Mouse (Mus musculus) brain, embryonic 14.5 days (tissue): ENCODE results near the gene Gpr15. TPM values are rescaled to one million over a fixed set of nuclear protein-coding genes. Genes with fewer than 3 reads are reported as not detected.

Experiments used
- DNase-seq: peaks from one replicate; pipeline ENCODE4 v3.0.0-alpha.2; 2011; ENCODE audit warnings: low read depth
- CTCF ChIP-seq: fragments of 200-500 bp; IDR thresholded peaks from 2 replicates; pipeline ENCODE4 v1.5.1; 2012; ENCODE audit warnings: inconsistent platforms, mild to moderate bottlenecking, moderate library complexity, borderline replicate concordance; ENCODE audit not compliant: insufficient read depth, insufficient read length; ENCODE audit errors: extremely low read depth
- POLR2A ChIP-seq: fragments of 200-500 bp; IDR thresholded peaks from 2 replicates; pipeline ENCODE4 v1.6.1; 2012; ENCODE audit warnings: mild to moderate bottlenecking, inconsistent platforms, borderline replicate concordance; ENCODE audit not compliant: poor library complexity, insufficient read depth, insufficient read length, severe bottlenecking; ENCODE audit errors: extremely low read depth
- polyA plus RNA-seq: library from polyadenylated mRNA; depleted of rRNA; stranded (reverse); fragments of >200 nt; gene quantifications from 2 replicates; pipeline ENCODE4 v1.2.3, GENCODE M21; 2012

Gene Gpr15
- polyA plus RNA-seq, 1 experiment = 0.05 TPM

DNA sequence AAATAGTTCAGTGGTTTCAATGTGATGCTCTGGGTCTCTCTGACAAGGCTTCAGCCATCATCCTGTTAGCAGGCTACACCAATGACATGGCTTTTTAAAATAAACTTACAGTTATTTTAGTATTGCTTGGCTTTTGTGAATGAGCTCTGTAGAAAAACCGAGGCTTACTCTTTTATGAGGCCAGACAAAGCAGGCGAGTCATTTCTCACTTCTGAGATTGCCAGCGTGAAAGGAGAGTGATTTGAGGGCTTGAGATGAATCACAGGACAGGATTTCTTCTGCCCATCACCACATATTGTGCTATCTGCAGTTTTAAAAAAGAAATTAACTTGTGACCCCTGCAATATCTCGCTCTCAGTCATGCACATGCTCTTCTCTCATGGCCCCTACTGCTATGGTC is 3.9 kb downstream of the Gpr15 start:
- TF ChIP-seq CTCF (no peak), POLR2A (no peak)
- no peak for DNase-seq

DNA sequence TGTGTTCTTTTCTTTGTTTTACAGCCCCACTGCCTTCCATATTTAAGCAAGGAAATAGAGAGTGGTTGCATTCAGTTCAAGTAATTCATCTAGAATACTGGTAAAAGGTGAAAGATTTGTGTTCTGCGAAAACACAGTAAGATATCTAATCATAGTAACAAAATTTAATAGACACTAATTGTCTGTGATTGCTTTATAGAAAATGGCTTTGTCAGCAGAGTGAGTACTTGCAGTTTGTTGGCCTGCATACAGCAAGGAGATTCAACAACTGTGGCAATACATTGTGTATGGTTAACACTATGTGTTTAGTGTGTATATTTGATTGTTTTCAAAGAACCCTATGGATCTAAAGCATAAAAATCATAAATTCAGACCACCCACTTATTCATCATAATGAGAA is 5.7 kb downstream of the Gpr15 start:
- DNase-seq = no peak
- TF ChIP-seq POLR2A = no peak
- no peak for TF ChIP-seq CTCF

DNA sequence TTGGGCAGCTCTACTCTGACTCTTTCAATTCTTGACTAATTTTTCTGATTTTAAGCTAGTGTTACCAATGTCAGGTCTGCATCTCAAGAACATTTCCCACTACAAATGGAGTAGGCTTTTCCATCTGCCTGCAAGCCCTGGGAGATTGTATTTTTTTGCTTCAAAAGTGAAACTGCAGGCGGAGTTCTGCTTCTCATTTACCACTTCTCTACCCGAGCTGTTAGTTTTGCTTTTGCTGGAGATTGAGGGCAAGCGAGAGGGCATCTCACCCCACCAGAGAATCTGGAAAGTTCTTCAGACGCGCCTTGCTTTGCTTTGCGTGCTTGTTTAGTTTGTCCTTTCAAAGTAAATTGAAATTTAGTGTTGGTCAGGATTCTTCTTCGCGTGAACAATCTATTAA is 6.6 kb downstream of the Gpr15 start:
- TF ChIP-seq POLR2A = no peak
- no peak for TF ChIP-seq CTCF
- no peak for DNase-seq

DNA sequence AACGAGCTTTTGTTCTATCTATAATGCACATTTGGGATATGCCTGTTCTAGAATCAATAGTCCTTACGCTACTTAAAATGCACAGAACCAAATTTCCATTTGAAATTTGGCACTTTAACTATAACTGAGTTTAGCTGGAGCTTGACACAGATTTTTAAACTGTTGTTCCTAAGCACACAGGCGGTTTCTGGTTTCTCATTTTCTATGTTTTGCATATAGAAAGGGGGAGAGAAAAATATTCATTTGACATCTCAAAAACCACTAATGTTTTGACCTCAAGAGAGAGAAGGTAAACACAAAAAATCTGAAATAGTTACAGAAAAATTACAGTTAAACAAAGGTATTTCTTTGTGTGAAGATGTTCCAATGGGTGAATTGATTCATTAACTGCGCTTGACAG is 9.3 kb downstream of the Gpr15 start:
- DNase-seq = no peak
- TF ChIP-seq POLR2A (no peak), CTCF (no peak)

DNA sequence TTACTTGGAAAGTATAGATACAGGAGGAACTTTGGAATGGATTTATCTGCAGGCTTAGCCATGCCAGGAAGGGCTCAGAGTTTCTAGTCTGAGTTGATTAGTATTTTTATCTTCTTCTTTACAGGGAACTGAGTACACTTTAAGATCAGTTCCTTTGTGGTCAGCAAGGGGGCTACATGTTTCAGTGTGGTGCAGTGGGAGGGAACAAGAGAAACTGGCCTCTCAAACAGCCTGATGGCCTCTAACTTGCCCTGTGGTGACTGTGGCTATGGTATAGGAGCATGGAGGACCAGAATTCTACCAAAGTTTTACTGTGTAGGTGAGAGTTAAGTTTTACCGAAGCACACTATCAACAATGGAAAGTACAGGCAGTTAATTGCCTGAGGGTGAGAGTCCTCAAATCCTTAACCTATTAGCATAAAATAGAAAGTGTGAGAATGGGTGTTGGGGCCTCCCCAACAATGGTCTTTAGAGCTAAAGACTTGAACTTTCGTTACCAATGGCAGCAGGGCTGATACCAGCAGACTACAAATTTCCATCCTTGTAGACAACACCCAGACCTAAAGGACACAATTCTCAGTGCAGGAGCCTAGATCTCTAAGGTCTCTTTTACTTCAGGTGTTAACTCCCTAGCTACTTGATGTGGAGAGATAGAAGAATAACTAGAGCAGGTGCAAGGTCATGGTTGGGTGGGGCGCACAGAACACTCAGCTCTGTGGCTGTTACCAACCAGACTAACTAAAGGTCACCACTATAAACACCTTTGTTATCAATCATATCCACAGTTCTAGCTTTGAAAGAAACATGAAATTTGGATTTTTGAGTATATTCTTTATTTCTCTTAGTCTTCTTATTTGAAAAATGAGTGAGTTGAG is 10.0 kb downstream of the Gpr15 start:
- no peak for DNase-seq
- TF ChIP-seq CTCF (no peak), POLR2A (no peak)

DNA sequence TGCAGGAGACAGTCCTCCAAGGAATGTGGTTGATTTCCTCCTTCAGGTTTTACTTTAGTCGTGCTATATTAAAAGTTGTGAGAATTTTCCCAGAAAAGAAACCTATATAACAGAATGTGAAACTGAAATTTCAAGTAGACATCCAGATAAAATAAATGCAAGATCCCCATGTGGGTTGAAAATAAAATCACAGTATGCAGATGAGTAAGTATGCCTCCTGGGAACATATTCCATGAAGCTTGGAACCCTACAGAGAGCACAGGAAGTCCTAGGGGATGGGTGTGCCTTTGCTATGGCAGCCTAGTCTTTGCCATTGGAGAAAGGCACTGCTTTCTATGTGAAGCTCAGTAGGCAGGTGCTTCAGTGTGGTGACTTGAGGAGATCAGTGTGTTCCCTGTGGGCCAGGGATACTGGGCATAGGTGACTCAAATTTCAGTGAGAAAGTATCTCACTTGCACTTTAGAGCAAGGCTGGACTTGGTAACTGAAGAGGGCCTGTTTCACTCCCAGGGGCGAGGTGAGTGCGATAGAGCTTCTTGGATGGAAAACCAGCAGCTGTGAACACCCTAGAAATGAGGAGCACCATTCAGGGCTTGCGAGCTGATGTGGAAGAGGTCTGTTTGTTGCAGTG is 11.5 kb downstream of the Gpr15 start:
- DNase-seq = no peak
- TF ChIP-seq POLR2A = no peak
- TF ChIP-seq CTCF = no peak

DNA sequence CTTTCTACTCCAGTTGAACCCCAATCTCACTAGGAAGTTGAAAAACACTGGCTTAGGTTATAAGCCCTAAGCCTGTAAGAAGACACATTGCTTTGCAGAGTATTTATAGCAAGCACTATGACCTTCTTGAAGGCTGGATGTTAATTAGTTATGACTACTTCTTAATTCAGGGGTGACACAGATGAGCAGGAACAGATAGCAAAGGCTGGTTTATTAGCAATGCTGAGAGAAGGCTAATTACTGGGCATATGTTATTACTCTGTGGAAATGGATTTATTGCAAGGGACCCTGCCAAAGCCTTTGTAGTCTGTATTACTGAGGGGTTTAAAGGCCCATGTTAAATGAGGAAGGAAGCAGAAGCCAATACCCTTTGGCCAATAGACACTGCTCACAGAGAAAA is 13.9 kb downstream of the Gpr15 start:
- no peak for DNase-seq
- TF ChIP-seq CTCF (no peak), POLR2A (no peak)

DNA sequence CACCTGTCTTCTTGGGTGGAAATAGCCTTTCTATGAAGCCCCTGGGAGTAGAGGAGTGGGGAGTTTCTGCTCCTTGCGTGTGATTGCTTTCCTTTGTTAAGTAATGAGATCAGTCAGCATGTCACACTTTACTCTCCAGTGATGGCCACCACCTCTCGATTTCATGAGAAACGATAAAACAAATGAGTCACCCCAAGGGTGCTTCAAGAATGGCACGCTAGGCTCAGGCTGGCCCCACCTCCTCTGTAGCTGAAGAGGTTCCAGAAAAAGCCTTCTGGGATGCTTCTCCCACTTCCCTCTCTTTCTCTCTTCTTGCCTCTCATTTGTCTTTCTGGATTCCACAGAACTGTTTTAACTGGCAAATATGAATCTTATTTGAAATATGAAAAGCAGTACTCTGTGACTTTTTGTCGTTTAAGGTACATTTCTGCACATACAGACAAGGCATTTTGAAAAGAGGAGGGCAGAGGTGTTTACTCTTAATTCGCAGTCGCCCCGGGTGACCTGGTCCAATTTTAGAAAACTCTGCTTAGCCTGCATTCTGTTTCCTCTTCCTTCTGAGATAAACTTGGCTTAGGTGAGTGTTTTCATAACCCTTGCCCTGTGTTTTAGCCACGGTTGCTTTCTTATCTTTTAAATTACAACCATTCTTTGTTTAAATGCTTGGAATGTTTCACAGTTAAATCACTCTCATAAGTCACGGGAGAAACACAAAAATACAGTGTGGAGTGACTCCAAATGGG is 15.3 kb downstream of the Gpr15 start:
- DNase-seq = no peak
- TF ChIP-seq POLR2A (no peak), CTCF (no peak)

DNA sequence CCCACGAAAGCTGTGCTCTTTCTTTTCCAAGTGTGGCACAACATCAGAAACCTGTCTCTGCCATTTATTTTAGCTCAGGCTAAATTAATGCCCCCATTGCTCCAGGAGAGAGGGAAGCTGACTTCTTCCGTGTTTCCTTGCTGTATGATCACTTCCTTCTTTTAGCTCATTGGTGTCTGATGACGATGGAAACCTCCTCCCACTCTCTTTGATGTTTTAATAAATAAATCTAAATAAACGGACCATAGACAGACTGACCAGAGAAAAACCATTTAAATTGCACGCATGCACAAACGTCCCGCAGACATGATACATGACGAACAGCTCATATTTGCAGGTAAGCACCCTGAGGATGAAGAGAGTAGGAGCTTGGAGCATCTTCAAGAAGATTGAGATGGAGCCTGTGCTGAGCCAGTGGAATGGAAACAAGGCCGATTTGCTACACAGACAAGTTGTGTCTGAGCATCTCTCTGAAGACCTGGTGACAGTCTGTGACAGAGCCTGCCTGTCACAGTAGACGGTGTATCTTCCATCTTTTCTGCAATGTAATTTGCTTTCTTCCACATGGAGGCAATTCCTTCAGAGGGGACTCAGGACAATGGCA is 16.4 kb downstream of the Gpr15 start:
- DNase-seq = no peak

DNA sequence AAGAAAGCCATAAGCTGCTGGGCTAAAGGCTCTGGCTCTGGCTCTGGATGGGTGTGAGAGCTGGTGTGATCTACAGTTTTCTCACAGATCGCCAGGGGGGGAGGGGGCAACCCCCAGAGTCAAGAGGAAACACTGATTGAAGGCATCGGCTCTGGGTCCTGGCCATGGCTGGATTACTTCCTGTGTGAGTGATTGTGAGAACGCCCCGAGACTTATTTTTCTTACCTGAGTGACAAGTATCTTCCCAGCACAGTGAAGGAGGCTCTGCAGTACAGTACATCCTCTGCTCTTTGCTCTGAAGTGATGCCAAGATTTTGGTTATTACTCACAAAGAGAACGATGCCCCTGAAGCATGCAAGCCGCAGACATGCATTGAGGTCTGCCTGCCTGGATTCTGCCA is 17.1 kb downstream of the Gpr15 start:
- no peak for DNase-seq

More for the DNA sequence above, 16.4 kb downstream of the Gpr15 start:
- no peak for TF ChIP-seq POLR2A
- TF ChIP-seq CTCF = no peak

More for the DNA sequence above, 17.1 kb downstream of the Gpr15 start:
- TF ChIP-seq CTCF = no peak
- TF ChIP-seq POLR2A = no peak
